Mouse (Mus musculus): ENCODE results near the gene Akap2. TPM values are rescaled to one million over a fixed set of nuclear protein-coding genes. Genes with fewer than 3 reads are reported as not detected.

Gene Akap2
- polyA plus RNA-seq, 1 experiment from 2014 or later, result 5.6 TPM

Other genes with a start within 250 kb of the Akap2 start
- gene Pakap, start 149.5 kb upstream of the Akap2 start, polyA plus RNA-seq (2014; fragmentation: Nextera tagmentation; extraction: Ambion mirVana), result 4.1 and 5.1 TPM in 2 replicates
- 0.36 and 0.48 TPM in 2 replicates for gene D630039A03Rik, start 198.6 kb downstream of the Akap2 start, polyA plus RNA-seq (2014; fragmentation: Nextera tagmentation; extraction: Ambion mirVana)
- gene Txn1, start 238.8 kb downstream of the Akap2 start, polyA plus RNA-seq (2014; fragmentation: Nextera tagmentation; extraction: Ambion mirVana), result 367 and 381 TPM in 2 replicates

Data from liver, embryonic 11.5 days (tissue).